Mouse (Mus musculus) left cerebral cortex, adult 18-20 months (tissue): Measurements from ENCODE around the gene Pde6d. TPM values are rescaled to one million over a fixed set of nuclear protein-coding genes. Genes with fewer than 3 reads are reported as not detected.

Experiments
- DNase-seq, 2 experiments: peaks; one replicate each; pipeline ENCODE4 v3.0.0; 2021 to 2022; ENCODE audit warnings: low spot score in 2 of 2, mixed read lengths in 1 of 2
- total RNA-seq, 2 experiments: library from RNA; stranded (reverse); gene quantifications; 2 replicates each; pipeline ENCODE4 v1.2.3; 2021

Pde6d gene
- total RNA-seq, 2 experiments from 2014 or later: 50.6 to 51.6 TPM

DNA sequence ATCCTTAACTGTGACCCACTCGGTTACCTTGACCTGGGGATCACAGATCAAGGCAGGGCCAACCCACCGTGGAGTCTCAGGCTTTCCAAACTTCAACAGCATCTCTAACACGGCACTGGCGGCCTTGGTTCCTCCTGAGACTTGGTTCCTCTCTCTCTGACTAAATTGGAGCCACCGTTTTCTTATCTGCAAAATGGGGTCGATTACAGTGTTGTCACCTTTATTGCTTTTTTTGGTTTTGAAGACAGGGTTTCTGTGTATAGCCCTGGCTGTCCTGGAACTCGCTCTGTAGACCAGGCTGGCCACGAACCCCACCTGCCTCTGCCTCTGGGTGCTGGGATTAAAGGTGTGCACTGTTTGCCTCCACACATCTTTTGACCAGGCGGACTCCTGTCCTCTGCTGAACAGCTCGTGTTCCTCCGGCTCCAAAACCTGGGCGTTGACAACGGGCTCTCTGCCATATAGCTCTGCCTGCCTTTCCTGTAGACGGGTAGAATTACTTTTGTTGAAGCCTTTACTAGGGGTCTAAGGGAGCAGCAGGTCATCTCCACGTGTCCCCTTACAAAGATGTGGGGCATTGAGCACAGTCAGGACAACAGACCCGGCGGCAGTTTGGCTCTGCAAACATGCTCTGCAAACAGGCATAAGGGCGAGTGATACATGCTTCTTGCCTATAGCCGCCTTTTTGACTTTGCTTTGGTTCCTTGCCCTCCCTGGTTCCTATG is 77.6 kb downstream of the Pde6d start:
- DNase-seq: peak in 1 of 2 experiments; percentile 9

- DNase-seq: peak; percentile 92 to 95
Observed at GRCm38 (mm10) chr1:86503906-86504696, 78.3 kb downstream of the Pde6d start.

- no peak for DNase-seq
Observed at GRCm38 (mm10) chr1:86503165-86503747, 79.2 kb downstream of the Pde6d start.

GRCm38 (mm10) chr1:86502221-86503048 is 80.0 kb downstream of the Pde6d start:
- no peak for DNase-seq

GRCm38 (mm10) chr1:86501559-86501958 is 80.9 kb downstream of the Pde6d start:
- peak; percentile 93 to 97 for DNase-seq

DNA sequence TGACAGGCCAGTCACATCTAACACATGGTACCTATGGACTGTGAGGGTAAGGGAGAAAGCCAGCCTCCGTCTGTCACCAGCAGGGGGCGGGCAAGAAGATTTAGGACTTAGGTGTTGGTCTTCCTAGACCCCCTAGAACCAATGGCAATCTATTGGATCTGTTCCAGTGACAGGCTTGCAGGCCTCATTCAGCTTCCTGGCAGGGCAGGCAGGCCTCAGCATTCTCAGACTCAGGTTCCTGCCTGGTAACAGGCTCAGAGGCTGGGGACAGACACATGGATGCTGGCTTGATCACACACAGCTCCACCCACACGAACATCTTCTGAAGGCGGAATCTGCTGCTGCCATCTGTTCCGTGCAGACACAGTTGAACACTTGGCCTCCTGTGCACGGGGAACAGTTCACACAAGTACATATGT is 81.3 kb downstream of the Pde6d start:
- DNase-seq: peak; percentile 71 to 86

- DNase-seq: no peak
Observed at GRCm38 (mm10) chr1:86500681-86501080, 81.7 kb downstream of the Pde6d start.

DNA sequence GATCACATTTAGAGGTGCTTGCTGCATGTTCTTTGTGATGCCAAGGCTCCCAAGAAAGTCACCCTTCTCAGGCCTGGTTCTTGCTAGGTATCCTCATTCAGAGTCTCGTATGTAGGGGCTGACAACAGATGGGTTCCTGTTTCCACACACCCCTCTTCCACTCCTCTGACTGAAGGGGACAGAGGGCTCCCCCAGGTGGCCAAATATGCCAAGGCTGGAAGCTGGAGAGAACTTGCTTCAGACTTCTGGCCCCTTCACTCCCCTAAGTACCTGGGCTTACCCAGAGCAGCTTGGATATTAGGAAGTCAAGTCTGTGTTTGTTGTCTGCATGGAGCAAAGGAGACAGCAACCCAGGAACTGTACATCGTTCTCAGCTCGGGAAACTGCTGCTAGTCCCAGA is 82.5 kb downstream of the Pde6d start:
- peak; percentile 55 to 58 for DNase-seq

DNA sequence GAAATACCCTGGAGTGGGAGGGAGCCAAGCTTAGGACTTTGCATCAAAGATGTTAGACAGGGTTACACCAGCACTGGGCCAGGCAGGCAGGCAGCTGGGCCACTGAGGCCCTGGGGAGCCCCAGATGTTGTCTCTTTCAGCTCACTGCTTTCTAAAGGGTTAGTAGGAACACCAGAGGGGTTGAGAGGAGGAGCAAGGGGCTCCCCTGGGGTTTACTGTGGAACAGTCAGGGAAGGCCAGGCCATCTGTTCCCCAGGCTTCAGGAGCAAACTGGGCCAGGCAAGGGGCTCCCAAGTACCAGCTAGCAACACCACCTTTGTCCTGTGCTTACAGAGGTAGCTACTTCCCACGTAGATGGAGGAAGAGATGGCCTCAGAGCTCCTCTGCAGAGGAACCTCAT is 83.8 kb downstream of the Pde6d start:
- DNase-seq: no peak

DNA sequence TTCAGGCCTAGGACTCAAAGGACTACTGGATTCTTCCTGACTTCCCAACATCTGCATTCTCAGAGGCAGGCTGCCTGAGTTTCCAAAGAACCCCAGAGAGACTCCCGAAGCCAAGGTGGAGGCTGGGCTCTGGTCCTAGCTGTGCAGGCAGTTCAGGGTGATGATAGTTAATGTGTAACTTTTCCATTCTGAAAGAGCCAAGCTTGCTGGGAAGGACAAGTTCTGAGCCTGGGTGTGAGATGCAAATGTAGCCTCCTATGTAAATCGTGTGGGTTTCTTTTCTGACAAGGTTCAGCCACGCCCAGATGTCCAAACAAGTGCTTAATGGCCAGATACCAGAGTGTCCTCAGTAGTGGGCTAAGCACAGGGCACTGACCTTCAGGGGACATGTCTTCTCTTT is 84.4 kb downstream of the Pde6d start:
- DNase-seq: no peak

DNA sequence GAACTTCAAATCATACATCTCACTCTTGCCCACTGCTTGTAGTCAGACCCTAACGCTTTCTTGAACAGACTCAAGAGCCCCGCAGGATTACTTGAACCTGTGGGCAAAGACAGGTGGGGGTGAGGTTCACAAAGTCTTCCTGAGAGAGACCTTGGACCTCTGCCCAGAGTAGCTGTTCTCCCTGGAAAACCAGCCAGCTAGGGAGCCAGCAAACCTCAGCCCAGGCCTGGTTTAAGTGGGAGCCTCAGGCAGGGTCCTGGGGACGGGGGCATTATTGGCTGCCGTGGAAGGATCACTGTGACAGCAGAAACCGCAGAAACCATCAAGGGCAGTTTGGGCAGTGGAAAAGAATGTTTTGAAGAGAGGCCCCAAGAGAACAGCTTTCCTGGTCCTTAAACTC is 85.1 kb downstream of the Pde6d start:
- no peak for DNase-seq

GRCm38 (mm10) chr1:86496340-86496739 is 86.1 kb downstream of the Pde6d start:
- no peak for DNase-seq

DNA sequence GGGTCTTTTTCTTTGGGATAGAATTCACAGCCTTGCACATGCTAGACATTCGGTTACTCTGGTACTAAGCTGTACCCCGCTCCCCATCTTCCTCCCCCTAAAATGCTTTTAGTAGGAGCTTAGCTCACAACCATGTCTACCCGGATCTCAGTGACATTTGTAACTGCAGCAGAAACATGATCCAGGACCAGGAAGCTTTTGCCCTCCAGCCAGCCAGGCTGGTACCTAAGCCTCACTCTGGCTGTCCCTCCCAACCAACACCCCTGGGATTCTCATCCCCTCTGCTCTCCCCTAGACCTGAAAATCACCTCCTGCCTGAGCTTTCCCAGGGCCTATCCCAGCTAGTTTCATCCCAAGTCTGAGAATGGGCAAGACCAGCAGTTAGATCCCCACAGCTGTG is 88.6 kb downstream of the Pde6d start:
- DNase-seq: no peak

Other genes with a start within 250 kb of the Pde6d start
- 100 to 1,000 TPM; 130 TPM for gene Ncl, start 223.2 kb downstream of the Pde6d start, total RNA-seq
- gene Nmur1, start 156.4 kb downstream of the Pde6d start, total RNA-seq: not detected
- not detected for gene Tex44, start 156.3 kb downstream of the Pde6d start, total RNA-seq
- 100 to 1,000 TPM; 356 to 357 TPM for gene Ptma, start 55.9 kb downstream of the Pde6d start, total RNA-seq
- gene Cops7b, start 275 bp upstream of the Pde6d start, total RNA-seq: 10 to 100 TPM; 24.1 to 24.2 TPM
- gene Nppc, start 87.9 kb upstream of the Pde6d start, total RNA-seq: 1 to 10 TPM; 8.0 to 8.8 TPM
- gene Dis3l2, start 121.2 kb upstream of the Pde6d start, total RNA-seq: 10 to 100 TPM; 25.1 to 25.6 TPM